Mouse (Mus musculus) kidney, postnatal 14 days (tissue): ENCODE measurements around the gene Hprt.
"Not testable (repeated sequence)": the region's sequence is repeated elsewhere in the genome, so short reads cannot be mapped to it uniquely, and the experiment has no call there.

Experiments used
- DNase-seq: peaks from one replicate; pipeline ENCODE4 v3.0.0; 2022; ENCODE audit warnings: mixed read lengths

The Hprt gene

GRCm38 (mm10) chrX:52987905-52988783 lies at the start of gene Hprt:
Hprt (plus strand) TSS chrX:52988137.
- DNase-seq: peak; percentile 92

GRCm38 (mm10) chrX:52945509-52945908 lies 42.4 kb upstream of the Hprt start:
- no peak for DNase-seq

GRCm38 (mm10) chrX:52949713-52950112 lies 38.2 kb upstream of the Hprt start:
- DNase-seq: peak; percentile 8

GRCm38 (mm10) chrX:52956942-52957341 lies 31.0 kb upstream of the Hprt start:
- no peak for DNase-seq

- DNase-seq: no peak
Measured at GRCm38 (mm10) chrX:52961559-52962110, 26.3 kb upstream of the Hprt start.

GRCm38 (mm10) chrX:52965149-52965548 lies 22.8 kb upstream of the Hprt start:
- DNase-seq: no peak

GRCm38 (mm10) chrX:52971211-52972006 lies 16.5 kb upstream of the Hprt start:
- no peak for DNase-seq

- no peak for DNase-seq
Measured at GRCm38 (mm10) chrX:52972129-52972528, 15.8 kb upstream of the Hprt start.

GRCm38 (mm10) chrX:52972680-52973079 lies 15.3 kb upstream of the Hprt start:
- no peak for DNase-seq

GRCm38 (mm10) chrX:52978576-52978975 lies 9.4 kb upstream of the Hprt start:
- DNase-seq: no peak

GRCm38 (mm10) chrX:52981378-52981777 lies 6.6 kb upstream of the Hprt start:
- DNase-seq: no peak

- not testable (repeated sequence) for DNase-seq
Measured at GRCm38 (mm10) chrX:52994726-52995125, 6.8 kb downstream of the Hprt start.

- not testable (repeated sequence) for DNase-seq
Measured at GRCm38 (mm10) chrX:53004887-53005286, 16.9 kb downstream of the Hprt start.

GRCm38 (mm10) chrX:53006062-53006461 lies 18.1 kb downstream of the Hprt start:
- DNase-seq: peak; percentile 22

GRCm38 (mm10) chrX:53015549-53015948 lies 27.6 kb downstream of the Hprt start:
- DNase-seq: no peak

GRCm38 (mm10) chrX:53023021-53023420 lies 35.1 kb downstream of the Hprt start:
- no peak for DNase-seq

- peak; percentile 24 for DNase-seq
Measured at GRCm38 (mm10) chrX:53024268-53024667, 36.3 kb downstream of the Hprt start.

GRCm38 (mm10) chrX:53025471-53026223 lies 37.7 kb downstream of the Hprt start:
- DNase-seq: peak; percentile 30

GRCm38 (mm10) chrX:53029559-53029958 lies 41.6 kb downstream of the Hprt start:
- DNase-seq: no peak

GRCm38 (mm10) chrX:53038194-53038593 lies 50.3 kb downstream of the Hprt start:
- no peak for DNase-seq

- peak; percentile 29 for DNase-seq
Measured at GRCm38 (mm10) chrX:53039651-53040050, 51.7 kb downstream of the Hprt start.

- no peak for DNase-seq
Measured at GRCm38 (mm10) chrX:53040138-53040537, 52.2 kb downstream of the Hprt start.

- no peak for DNase-seq
Measured at GRCm38 (mm10) chrX:53041006-53041405, 53.1 kb downstream of the Hprt start.
